Mouse (Mus musculus): ENCODE measurements around the gene Frmd6. TPM values are rescaled to one million over a fixed set of nuclear protein-coding genes. Genes with fewer than 3 reads are reported as not detected.
A peak's percentile ranks its signal among the peaks of the same experiment; 100 is the strongest.

Frmd6 gene
- polyA plus RNA-seq, 1 experiment from 2014 or later = 60.1 TPM

DNA sequence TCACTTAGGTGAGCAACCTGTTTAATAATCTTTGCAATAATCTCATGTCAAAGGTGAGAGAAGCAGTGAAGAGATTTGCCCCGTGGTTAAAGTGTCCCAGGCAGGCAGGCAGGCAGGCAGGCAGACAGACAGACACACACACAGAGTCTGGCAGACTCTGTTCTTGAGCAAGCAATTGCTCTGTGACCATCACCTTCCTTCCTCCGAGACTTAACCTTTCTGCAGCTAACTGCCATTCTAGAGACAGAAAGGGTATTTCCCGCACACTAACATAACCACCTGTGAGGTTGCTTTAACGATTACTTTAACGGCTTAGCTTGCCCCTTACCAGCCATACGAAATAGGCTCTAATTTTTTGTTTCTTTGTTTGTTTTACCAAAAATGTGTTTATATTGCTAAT lies 30.4 kb downstream of the Frmd6 start:
- Histone ChIP-seq H3K4me2 (replicated peaks) (no peak overlapping the region), H3K9ac (no peak overlapping the region), H3K27ac (replicated peaks) (no peak overlapping the region), H3K36me3 (no peaks in the 10 kb centered on the region), H3K4me1 (peaks cover 19% of the 10 kb centered on the region), H3K9me3 (replicated peaks) (no peaks in the 10 kb centered on the region), H3K4me3 (replicated peaks) (no peak overlapping the region), H3K27me3 (no peaks in the 10 kb centered on the region)
- ATAC-seq (ENCODE audit: insufficient number of reproducible peaks, low FRiP score, low TSS enrichment, low read depth) = no peak
- WGBS = 70% methylated on average over 6 of the region's 6 CpGs

DNA sequence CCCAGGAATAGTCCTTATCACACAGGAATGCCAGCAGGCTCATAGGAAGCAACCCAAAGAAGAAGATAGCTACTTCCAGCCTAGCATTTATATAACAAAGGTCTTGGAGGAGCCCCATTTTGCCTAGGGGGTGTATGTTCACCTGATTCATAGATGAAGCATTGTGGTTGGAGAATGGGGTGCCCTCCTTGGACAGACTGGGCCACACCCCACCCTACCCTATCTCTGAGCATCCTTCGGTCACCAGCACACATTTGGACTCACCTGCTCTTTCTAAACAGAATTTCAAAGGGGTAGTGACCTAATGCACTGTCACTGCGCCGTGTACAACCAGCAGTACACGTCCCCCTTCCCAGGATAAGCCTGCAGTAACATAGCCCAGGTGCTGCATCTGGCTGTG lies 31.5 kb downstream of the Frmd6 start:
- no peak for ATAC-seq (ENCODE audit: insufficient number of reproducible peaks, low FRiP score, low TSS enrichment, low read depth)
- no peak overlapping the region for H3K4me3 ChIP-seq (replicated peaks)
- WGBS = 88% methylated on average over 4 of the region's 4 CpGs
- no peak overlapping the region for H3K9ac ChIP-seq
- no peaks in the 10 kb centered on the region for H3K36me3 ChIP-seq
- H3K4me2 ChIP-seq (replicated peaks) = no peak overlapping the region
- no peak overlapping the region for H3K27ac ChIP-seq (replicated peaks)
- H3K9me3 ChIP-seq (replicated peaks) = no peaks in the 10 kb centered on the region
- H3K27me3 ChIP-seq = no peaks in the 10 kb centered on the region
- peaks cover 13% of the 10 kb centered on the region for H3K4me1 ChIP-seq

DNA sequence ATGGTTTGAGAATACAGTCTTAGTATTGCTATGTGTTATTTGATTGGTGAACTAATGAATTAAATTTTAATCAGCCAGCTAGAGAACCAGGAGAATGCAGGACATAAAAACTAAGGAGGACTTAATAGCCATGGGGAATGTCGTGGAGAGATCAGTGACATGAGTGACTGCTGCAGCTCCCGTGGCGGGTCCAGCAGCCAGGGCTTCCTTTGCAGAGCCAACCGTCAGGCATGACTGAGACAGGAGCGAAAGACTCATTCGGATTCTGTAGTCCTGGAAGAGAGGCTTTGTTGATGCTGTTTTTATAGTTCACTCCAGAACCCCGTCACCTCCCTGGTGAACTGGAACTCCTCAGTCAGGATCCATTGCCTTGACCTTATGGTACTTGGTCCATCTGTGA lies 38.0 kb downstream of the Frmd6 start:
- Histone ChIP-seq H3K4me2 (replicated peaks) (no peak overlapping the region), H3K4me3 (replicated peaks) (no peak overlapping the region), H3K27me3 (no peaks in the 10 kb centered on the region), H3K9me3 (replicated peaks) (no peaks in the 10 kb centered on the region), H3K36me3 (peaks cover 19% of the 10 kb centered on the region; the same call in 1 of the 2 replicates), H3K27ac (replicated peaks) (no peak overlapping the region), H3K9ac (no peak overlapping the region), H3K4me1 (peaks cover 21% of the 10 kb centered on the region)
- ATAC-seq (ENCODE audit: insufficient number of reproducible peaks, low FRiP score, low TSS enrichment, low read depth) = no peak
- 76% methylated on average over 7 of the region's 7 CpGs for WGBS

DNA sequence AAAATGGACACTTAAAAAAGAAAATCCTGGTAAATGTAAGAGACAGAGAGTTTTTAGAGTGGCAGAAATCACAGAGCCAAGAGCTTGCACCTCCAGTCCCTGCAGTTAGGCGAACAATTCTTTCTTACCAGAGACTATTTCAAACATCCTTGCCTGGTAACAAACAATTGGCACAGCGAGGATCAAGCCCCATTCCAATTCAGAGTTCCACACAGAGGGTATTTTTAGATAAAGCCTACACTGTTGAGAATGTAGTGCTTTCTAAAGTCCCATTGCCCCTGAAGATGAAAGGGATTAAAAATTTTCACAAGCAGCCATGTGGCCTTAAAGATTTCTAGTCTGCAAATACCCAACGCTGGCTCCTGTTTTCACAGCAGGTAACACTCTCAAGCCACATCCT lies 42.5 kb downstream of the Frmd6 start:
- Histone ChIP-seq H3K9ac (no peak overlapping the region), H3K4me1 (peaks cover 30% of the 10 kb centered on the region), H3K4me3 (replicated peaks) (no peak overlapping the region), H3K27me3 (no peaks in the 10 kb centered on the region), H3K36me3 (peaks cover 26% of the 10 kb centered on the region), H3K9me3 (replicated peaks) (no peaks in the 10 kb centered on the region), H3K27ac (replicated peaks) (peak overlapping the region; percentile 34; the same call in 1 of the 2 replicates), H3K4me2 (replicated peaks) (no peak overlapping the region)
- WGBS = 41% methylated on average over 3 of the region's 3 CpGs
- no peak for ATAC-seq (ENCODE audit: insufficient number of reproducible peaks, low FRiP score, low TSS enrichment, low read depth)

DNA sequence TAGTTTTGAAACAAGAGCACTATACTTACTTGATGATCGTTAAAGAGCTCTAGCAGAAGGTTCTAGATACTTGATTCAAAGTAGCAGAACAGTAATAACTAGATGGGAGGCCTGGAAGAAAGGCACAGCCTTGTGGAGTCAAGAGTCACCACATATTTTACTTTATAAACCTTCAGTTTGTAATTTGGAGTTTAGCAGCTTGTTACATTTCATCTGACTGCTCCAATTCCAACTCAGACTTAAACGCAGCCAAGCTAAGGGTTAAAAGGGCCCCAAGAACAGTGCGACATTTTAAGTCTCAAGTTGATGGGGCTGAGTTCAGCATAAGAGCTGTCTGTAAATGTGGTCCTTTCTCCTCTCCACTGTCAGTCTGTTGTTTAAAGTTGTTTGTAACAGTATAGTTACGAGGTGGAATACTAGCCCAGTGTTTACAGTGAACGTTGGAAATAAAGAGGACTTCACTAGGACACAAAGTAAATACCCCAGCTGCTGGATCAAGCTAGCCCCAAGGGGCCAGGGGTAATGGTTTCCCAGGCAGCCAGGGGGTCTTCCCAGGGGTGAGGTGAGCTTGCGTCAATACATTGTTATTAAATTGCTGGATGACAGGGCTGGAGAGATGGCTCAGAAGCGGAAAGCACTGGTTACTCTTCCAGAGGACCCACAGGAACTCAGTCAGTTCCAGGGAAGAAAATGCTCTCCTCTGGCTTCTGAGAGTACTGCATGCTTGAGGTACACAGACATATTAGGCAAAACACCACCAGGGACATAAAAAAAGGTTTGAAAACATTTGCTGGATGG lies 43.1 kb downstream of the Frmd6 start:
- peaks cover 26% of the 10 kb centered on the region for H3K36me3 ChIP-seq
- H3K4me3 ChIP-seq (replicated peaks) = no peak overlapping the region
- peak overlapping the region; percentile 34; the same call in 1 of the 2 replicates for H3K27ac ChIP-seq (replicated peaks)
- H3K9ac ChIP-seq = no peak overlapping the region
- H3K9me3 ChIP-seq (replicated peaks) = no peaks in the 10 kb centered on the region
- WGBS = 36% methylated on average over 7 of the region's 7 CpGs
- H3K4me1 ChIP-seq = peaks cover 30% of the 10 kb centered on the region
- no peaks in the 10 kb centered on the region for H3K27me3 ChIP-seq
- no peak overlapping the region for H3K4me2 ChIP-seq (replicated peaks)
- peak; percentile 47; the same call in 1 of the 2 replicates for ATAC-seq (ENCODE audit: insufficient number of reproducible peaks, low FRiP score, low TSS enrichment, low read depth)

DNA sequence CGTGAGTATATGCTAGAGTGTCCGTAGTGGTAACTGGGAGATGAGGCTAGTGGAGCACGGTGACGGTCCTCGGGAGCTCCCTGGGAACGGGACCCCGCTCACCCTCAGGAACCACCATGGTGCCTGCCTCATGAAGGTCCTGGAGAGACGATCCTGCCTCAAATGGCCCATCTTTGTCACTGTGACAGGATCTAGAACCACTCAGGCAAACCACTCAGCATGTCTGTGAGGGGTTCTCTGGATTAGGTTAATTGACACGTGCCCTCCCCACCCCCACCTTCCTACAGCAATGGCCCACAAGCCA lies 43.6 kb downstream of the Frmd6 start:
- H3K27ac ChIP-seq (replicated peaks) = no peak overlapping the region
- H3K4me1 ChIP-seq = peaks cover 30% of the 10 kb centered on the region
- no peaks in the 10 kb centered on the region for H3K9me3 ChIP-seq (replicated peaks)
- H3K4me2 ChIP-seq (replicated peaks) = no peak overlapping the region
- H3K27me3 ChIP-seq = no peaks in the 10 kb centered on the region
- no peak overlapping the region for H3K9ac ChIP-seq
- ATAC-seq (ENCODE audit: insufficient number of reproducible peaks, low FRiP score, low TSS enrichment, low read depth) = 0 out of 2 replicates have a peak, but pooled peaks have one; percentile 11
- H3K36me3 ChIP-seq = peaks cover 27% of the 10 kb centered on the region
- WGBS = 77% methylated on average over 9 of the region's 9 CpGs
- H3K4me3 ChIP-seq (replicated peaks) = no peak overlapping the region

DNA sequence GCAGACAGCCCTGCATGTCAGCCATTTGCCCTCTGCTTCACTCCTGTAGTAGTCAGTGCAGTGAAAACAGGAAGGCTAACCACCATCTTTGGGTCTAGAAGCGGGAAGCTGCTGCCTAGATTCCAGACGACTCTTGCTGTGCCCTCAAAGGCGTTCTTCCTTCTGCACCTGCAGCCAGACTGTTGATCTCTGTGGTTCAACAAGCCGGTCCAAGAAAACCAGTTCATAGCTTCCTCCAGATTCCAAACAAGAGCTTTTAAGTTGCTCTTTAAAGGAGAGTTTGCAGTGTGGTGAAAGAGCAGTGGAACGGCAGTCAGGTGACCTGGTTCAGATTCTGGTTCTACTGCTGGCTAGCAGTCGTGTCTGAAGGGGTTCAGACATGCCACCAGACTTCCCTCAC lies 48.2 kb downstream of the Frmd6 start:
- ATAC-seq (ENCODE audit: insufficient number of reproducible peaks, low FRiP score, low TSS enrichment, low read depth) = no peak
- WGBS = 60% methylated on average over 6 of the region's 6 CpGs
- H3K4me1 ChIP-seq = peaks cover 9% of the 10 kb centered on the region
- H3K9me3 ChIP-seq (replicated peaks) = no peaks in the 10 kb centered on the region
- no peaks in the 10 kb centered on the region for H3K27me3 ChIP-seq
- no peak overlapping the region for H3K27ac ChIP-seq (replicated peaks)
- no peak overlapping the region for H3K4me3 ChIP-seq (replicated peaks)
- no peak overlapping the region for H3K9ac ChIP-seq
- peaks cover 21% of the 10 kb centered on the region for H3K36me3 ChIP-seq
- no peak overlapping the region for H3K4me2 ChIP-seq (replicated peaks)

DNA sequence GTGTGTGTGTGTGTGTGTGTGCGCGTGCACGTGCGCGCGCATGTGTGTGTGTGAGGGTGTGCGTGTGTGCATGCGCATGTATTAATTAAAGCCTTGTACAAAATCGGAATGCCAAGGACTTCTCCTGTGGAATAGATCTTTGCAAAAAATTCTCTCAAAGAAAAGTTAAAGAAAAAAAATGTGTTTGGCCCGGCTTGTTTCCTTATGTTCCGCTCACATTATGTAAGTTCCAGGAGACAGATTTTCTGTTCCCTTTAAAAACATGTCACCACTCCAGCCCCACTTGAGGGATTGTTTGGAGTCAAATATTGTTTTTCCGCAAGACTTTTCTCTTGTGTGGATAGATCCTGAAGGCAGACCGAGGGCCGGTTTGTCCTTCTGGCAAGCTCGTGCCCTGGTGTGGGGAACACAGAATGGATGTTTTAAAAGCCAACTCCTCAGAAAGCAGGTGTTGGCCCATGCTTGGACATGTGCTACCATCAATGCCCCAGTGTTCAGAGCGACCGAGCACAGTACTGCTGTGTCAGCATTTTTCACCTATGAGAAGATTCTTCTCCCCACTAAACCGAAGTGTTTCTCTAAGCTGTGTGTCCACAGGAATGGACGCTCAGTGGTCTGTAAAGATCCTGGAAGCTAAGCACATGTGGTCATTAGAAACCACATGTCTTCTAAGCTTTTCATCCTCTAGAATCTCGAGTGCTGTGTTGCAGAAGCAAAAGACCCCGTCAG lies 51.1 kb downstream of the Frmd6 start:
- Histone ChIP-seq H3K9ac (no peak overlapping the region), H3K27me3 (no peaks in the 10 kb centered on the region), H3K4me2 (replicated peaks) (no peak overlapping the region), H3K4me1 (0 out of 2 replicates have a peak, but pooled peaks cover 2% of the 10 kb centered on the region), H3K9me3 (replicated peaks) (no peaks in the 10 kb centered on the region), H3K36me3 (peaks cover 49% of the 10 kb centered on the region), H3K4me3 (replicated peaks) (no peak overlapping the region), H3K27ac (replicated peaks) (0 out of 2 replicates have a peak overlapping the region, but pooled peaks have one; percentile 17)
- WGBS = 83% methylated on average over 21 of the region's 21 CpGs
- ATAC-seq (ENCODE audit: insufficient number of reproducible peaks, low FRiP score, low TSS enrichment, low read depth) = no peak

DNA sequence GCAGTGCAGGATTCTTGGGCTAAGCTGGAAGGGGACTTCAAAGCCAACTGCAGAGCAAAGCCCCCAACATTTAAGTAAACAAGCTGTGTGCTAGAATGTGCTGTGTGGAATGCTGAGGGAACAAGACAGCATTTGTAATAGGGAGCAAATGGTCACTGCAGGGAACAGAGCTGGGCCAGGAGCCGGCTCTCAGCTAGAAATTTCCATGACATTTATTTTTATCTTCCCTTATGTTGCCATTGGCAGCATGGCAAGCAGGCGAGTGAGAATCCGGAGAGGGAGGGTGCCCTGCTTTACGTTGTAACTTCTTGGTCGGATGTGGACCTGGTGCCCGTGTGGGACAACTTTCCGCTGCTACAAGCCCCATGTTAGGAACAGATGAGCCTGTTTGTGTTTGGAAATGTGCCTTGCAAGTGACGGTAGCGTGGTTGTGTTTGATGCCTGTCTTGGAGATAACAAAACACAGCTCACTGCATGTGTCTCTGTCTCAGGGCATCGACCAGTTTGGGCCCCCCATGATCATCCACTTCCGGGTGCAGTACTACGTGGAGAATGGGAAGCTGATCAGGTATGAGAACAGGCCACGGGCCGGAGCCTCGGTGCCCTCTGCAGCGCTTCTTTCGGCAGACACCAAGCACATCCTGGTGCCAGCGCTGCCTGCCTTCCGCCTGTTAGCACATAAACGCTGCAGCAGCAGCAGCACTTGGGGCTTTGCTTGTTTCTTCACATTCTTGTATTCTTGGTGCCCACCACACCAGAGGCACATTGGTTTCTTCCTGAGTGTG lies 52.8 kb downstream of the Frmd6 start:
- peaks cover 56% of the 10 kb centered on the region for H3K36me3 ChIP-seq
- 0 out of 2 replicates have a peak, but pooled peaks cover 2% of the 10 kb centered on the region for H3K4me1 ChIP-seq
- no peak overlapping the region for H3K4me3 ChIP-seq (replicated peaks)
- H3K27ac ChIP-seq (replicated peaks) = no peak overlapping the region
- H3K4me2 ChIP-seq (replicated peaks) = no peak overlapping the region
- ATAC-seq (ENCODE audit: insufficient number of reproducible peaks, low FRiP score, low TSS enrichment, low read depth) = no peak
- H3K9ac ChIP-seq = no peak overlapping the region
- H3K9me3 ChIP-seq (replicated peaks) = no peaks in the 10 kb centered on the region
- 85% methylated on average over 20 of the region's 20 CpGs for WGBS
- no peaks in the 10 kb centered on the region for H3K27me3 ChIP-seq

DNA sequence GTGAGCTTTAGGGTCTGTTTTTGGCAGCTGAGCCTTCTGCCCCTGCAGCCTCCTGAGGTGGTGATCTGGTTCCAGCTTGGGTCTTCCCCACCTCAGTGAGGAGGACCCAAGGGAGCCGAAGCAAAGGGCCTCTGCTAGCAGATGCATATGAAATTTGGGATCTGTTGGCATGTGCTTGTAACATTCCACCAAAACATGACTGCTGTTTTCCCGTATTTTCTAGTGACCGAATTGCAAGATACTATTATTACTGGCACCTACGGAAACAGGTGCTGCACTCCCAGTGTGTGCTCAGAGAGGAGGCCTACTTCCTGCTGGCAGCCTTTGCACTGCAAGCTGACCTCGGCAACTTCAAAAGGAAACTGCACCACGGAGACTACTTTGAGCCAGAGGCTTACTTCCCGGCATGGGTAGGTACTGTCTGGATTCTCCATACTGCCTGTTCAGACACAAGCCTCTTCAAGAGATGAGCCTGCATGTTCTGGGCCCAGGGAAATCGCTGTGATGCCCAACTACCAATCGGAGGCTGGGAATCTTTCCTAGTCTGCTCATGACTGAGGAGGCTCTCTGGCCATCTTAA lies 55.2 kb downstream of the Frmd6 start:
- H3K36me3 ChIP-seq = peaks cover 64% of the 10 kb centered on the region
- 0 out of 2 replicates have a peak, but pooled peaks cover 2% of the 10 kb centered on the region for H3K4me1 ChIP-seq
- no peaks in the 10 kb centered on the region for H3K9me3 ChIP-seq (replicated peaks)
- 70% methylated on average over 9 of the region's 9 CpGs for WGBS
- H3K27ac ChIP-seq (replicated peaks) = no peak overlapping the region
- no peak for ATAC-seq (ENCODE audit: insufficient number of reproducible peaks, low FRiP score, low TSS enrichment, low read depth)
- H3K4me2 ChIP-seq (replicated peaks) = no peak overlapping the region
- H3K27me3 ChIP-seq = no peaks in the 10 kb centered on the region
- H3K4me3 ChIP-seq (replicated peaks) = no peak overlapping the region
- no peak overlapping the region for H3K9ac ChIP-seq

DNA sequence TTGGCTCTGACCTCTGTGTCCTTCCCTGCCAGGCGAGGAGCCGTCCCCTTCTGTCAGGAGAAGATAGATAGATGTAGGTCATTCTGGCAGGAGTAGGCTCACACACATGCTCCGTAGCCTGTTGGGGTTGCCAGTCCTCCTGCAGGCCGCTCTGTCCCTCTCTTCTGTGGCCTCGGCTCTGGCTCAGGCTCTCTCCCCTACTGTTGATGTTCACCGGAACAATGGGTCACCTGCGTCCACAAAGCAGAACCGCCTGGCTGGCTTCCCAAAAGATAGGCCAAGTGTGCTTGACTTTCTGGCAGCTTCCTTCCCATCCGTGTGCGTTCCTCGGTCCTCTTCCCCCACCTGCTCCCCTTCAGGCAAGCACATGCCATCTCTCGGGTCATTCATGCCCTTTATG lies 56.0 kb downstream of the Frmd6 start:
- H3K4me2 ChIP-seq (replicated peaks) = no peak overlapping the region
- peaks cover 64% of the 10 kb centered on the region for H3K36me3 ChIP-seq
- WGBS = 87% methylated on average over 12 of the region's 12 CpGs
- H3K4me3 ChIP-seq (replicated peaks) = no peak overlapping the region
- no peaks in the 10 kb centered on the region for H3K27me3 ChIP-seq
- no peak overlapping the region for H3K27ac ChIP-seq (replicated peaks)
- H3K4me1 ChIP-seq = 0 out of 2 replicates have a peak, but pooled peaks cover 2% of the 10 kb centered on the region
- no peaks in the 10 kb centered on the region for H3K9me3 ChIP-seq (replicated peaks)
- no peak for ATAC-seq (ENCODE audit: insufficient number of reproducible peaks, low FRiP score, low TSS enrichment, low read depth)
- no peak overlapping the region for H3K9ac ChIP-seq
